Mouse (Mus musculus): Measurements from ENCODE around the gene Zfp715.
"Not testable (repeated sequence)": the region's sequence is repeated elsewhere in the genome, so short reads cannot be mapped to it uniquely, and the experiment has no call there.

Gene Zfp715

GRCm38 (mm10) chr7:43313013-43313428, at the start of gene Zfp715:
Gene Zfp715, minus strand, starts transcription at chr7:43313294.
- DNase-seq (ENCODE audit: low spot score in 2 of 2): peak; percentile 88 to 90

GRCm38 (mm10) chr7:43362021-43362420, 48.9 kb upstream of the Zfp715 start:
- DNase-seq (ENCODE audit: low spot score in 2 of 2): peak in 1 of 2 experiments; percentile 3

- DNase-seq (ENCODE audit: low spot score in 2 of 2): peak in 1 of 2 experiments; percentile 3
Observed at GRCm38 (mm10) chr7:43361442-43361841, 48.3 kb upstream of the Zfp715 start.

GRCm38 (mm10) chr7:43358556-43358955, 45.5 kb upstream of the Zfp715 start:
- no peak for DNase-seq (ENCODE audit: low spot score in 2 of 2)

- DNase-seq (ENCODE audit: low spot score in 2 of 2): no peak
Observed at GRCm38 (mm10) chr7:43354893-43355835, 42.1 kb upstream of the Zfp715 start.

GRCm38 (mm10) chr7:43353758-43354157, 40.7 kb upstream of the Zfp715 start:
- DNase-seq (ENCODE audit: low spot score in 2 of 2): no peak

- DNase-seq (ENCODE audit: low spot score in 2 of 2): no peak
Observed at GRCm38 (mm10) chr7:43353118-43353517, 40.0 kb upstream of the Zfp715 start.

GRCm38 (mm10) chr7:43351154-43351553, 38.1 kb upstream of the Zfp715 start, which contains the start of gene Siglecf:
Gene Siglecf, plus strand, starts transcription at chr7:43351341.
- no peak for DNase-seq (ENCODE audit: low spot score in 2 of 2)

- DNase-seq (ENCODE audit: low spot score in 2 of 2): not testable (repeated sequence)
Observed at GRCm38 (mm10) chr7:43349623-43350022, 36.5 kb upstream of the Zfp715 start.

- DNase-seq (ENCODE audit: low spot score in 2 of 2): no peak
Observed at GRCm38 (mm10) chr7:43346571-43346970, 33.5 kb upstream of the Zfp715 start.

- DNase-seq (ENCODE audit: low spot score in 2 of 2): no peak
Observed at GRCm38 (mm10) chr7:43346148-43346547, 33.1 kb upstream of the Zfp715 start.

- no peak for DNase-seq (ENCODE audit: low spot score in 2 of 2)
Observed at GRCm38 (mm10) chr7:43344491-43344890, 31.4 kb upstream of the Zfp715 start.

GRCm38 (mm10) chr7:43344020-43344419, 30.9 kb upstream of the Zfp715 start:
- no peak for DNase-seq (ENCODE audit: low spot score in 2 of 2)

- no peak for DNase-seq (ENCODE audit: low spot score in 2 of 2)
Observed at GRCm38 (mm10) chr7:43343191-43343590, 30.1 kb upstream of the Zfp715 start.

GRCm38 (mm10) chr7:43340771-43341170, 27.7 kb upstream of the Zfp715 start:
- DNase-seq (ENCODE audit: low spot score in 2 of 2): no peak

GRCm38 (mm10) chr7:43333899-43334298, 20.8 kb upstream of the Zfp715 start:
- no peak for DNase-seq (ENCODE audit: low spot score in 2 of 2)

GRCm38 (mm10) chr7:43333203-43333602, 20.1 kb upstream of the Zfp715 start:
- no peak for DNase-seq (ENCODE audit: low spot score in 2 of 2)

GRCm38 (mm10) chr7:43328101-43328500, 15.0 kb upstream of the Zfp715 start:
- no peak for DNase-seq (ENCODE audit: low spot score in 2 of 2)

- DNase-seq (ENCODE audit: low spot score in 2 of 2): no peak
Observed at GRCm38 (mm10) chr7:43326223-43326780, 13.2 kb upstream of the Zfp715 start.

- DNase-seq (ENCODE audit: low spot score in 2 of 2): no peak
Observed at GRCm38 (mm10) chr7:43312386-43313012, 595 bp downstream of the Zfp715 start.

- DNase-seq (ENCODE audit: low spot score in 2 of 2): no peak
Observed at GRCm38 (mm10) chr7:43311632-43312031, 1.5 kb downstream of the Zfp715 start.

GRCm38 (mm10) chr7:43309069-43309468, 4.0 kb downstream of the Zfp715 start:
- no peak for DNase-seq (ENCODE audit: low spot score in 2 of 2)

All from urinary bladder, postnatal 4 days (tissue).